Mouse (Mus musculus): Measurements from ENCODE around the gene Trim29. TPM values are rescaled to one million over a fixed set of nuclear protein-coding genes. Genes with fewer than 3 reads are reported as not detected.

The Trim29 gene
- polyA plus RNA-seq, 1 experiment, result 0.18 TPM

DNA sequence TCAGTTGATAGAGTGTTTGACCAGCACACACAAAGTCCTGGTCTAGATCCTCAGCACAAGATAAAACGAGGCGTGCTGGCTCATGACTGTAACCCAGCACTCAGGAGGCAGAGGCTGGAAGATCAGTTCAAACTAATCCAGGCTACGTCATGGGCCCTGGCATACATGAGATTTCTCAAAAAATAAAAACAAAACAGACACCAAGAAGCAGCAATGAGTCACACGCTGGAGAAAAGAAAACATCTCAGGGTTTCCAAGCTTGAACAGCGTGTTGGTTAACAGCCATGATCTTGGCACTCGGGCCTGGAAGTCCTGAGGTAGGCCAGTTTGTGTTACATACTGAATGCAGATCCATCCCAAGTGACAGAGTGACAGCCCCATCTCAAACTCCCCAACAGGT is 17.6 kb upstream of the Trim29 start:
- Histone ChIP-seq H3K27ac (ENCODE audit: insufficient read depth, low read length) (no peak overlapping the region), H3K4me3 (replicated peaks; ENCODE audit: insufficient read depth, low read depth, low read length) (no peak overlapping the region), H3K27me3 (ENCODE audit: control insufficient read depth, insufficient read depth, low read length) (no peaks in the 10 kb centered on the region), H3K4me1 (ENCODE audit: control insufficient read depth, insufficient read depth, low read length) (no peaks in the 10 kb centered on the region)
- TF ChIP-seq POLR2A (IDR thresholded peaks at IDR 0.05; ENCODE audit: borderline replicate concordance, insufficient read depth, low read length) (no peak), CTCF (IDR thresholded peaks at IDR 0.05; ENCODE audit: borderline replicate concordance, insufficient read depth, low read depth, low read length) (no peak)
- DNase-seq, result no peak
- 85% methylated on average over 6 of the region's 6 CpGs for WGBS

DNA sequence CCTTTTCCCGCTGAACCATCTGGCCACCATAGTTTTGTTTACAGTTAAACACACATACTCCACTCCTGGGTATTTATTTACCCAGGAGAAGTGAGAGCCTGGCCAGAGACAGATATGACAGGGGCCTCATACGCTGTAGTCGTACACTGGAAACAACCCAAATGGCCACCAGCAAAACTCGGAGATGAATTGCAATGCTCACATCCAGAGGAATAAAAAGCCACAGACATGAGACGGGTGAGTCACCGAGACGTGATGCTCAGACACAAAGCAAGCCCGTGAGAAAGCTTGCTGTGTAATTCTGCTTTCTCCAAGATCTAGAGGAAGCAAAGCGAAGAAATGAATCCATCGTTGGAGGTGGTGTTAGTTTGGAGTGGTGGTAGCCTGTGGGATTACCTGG is 10.3 kb upstream of the Trim29 start:
- no peak overlapping the region for H3K27ac ChIP-seq (ENCODE audit: insufficient read depth, low read length)
- DNase-seq, result no peak
- TF ChIP-seq CTCF (IDR thresholded peaks at IDR 0.05; ENCODE audit: borderline replicate concordance, insufficient read depth, low read depth, low read length) (no peak), POLR2A (IDR thresholded peaks at IDR 0.05; ENCODE audit: borderline replicate concordance, insufficient read depth, low read length) (no peak)
- no peaks in the 10 kb centered on the region for H3K27me3 ChIP-seq (ENCODE audit: control insufficient read depth, insufficient read depth, low read length)
- H3K4me1 ChIP-seq (ENCODE audit: control insufficient read depth, insufficient read depth, low read length), result no peaks in the 10 kb centered on the region
- 50% methylated on average over 10 of the region's 10 CpGs for WGBS
- H3K4me3 ChIP-seq (replicated peaks; ENCODE audit: insufficient read depth, low read depth, low read length), result no peak overlapping the region

DNA sequence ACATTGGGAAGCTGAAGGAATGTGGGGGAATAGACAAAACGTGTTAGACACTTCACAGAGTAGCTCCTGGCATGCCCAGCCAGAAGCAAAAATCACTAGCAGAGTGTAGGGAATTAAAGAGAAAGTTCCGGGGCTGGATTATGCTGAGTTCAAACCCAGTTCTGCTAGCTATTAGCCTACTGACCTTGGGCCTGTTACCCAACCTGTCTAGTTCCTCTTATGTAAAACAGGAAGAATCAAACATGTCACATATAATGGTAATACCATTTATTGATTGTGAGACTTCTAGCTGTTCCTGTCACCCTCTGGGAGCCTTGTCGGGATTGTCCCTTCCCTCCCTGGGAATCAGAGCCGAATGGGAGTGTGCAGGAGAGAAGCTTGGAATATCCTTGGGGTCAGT is 7.7 kb upstream of the Trim29 start:
- no peaks in the 10 kb centered on the region for H3K4me1 ChIP-seq (ENCODE audit: control insufficient read depth, insufficient read depth, low read length)
- H3K27me3 ChIP-seq (ENCODE audit: control insufficient read depth, insufficient read depth, low read length), result no peaks in the 10 kb centered on the region
- no peak overlapping the region for H3K27ac ChIP-seq (ENCODE audit: insufficient read depth, low read length)
- no peak for DNase-seq
- H3K4me3 ChIP-seq (replicated peaks; ENCODE audit: insufficient read depth, low read depth, low read length), result no peak overlapping the region
- WGBS, result 75% methylated on average over 4 of the region's 4 CpGs
- TF ChIP-seq CTCF (IDR thresholded peaks at IDR 0.05; ENCODE audit: borderline replicate concordance, insufficient read depth, low read depth, low read length) (no peak), POLR2A (IDR thresholded peaks at IDR 0.05; ENCODE audit: borderline replicate concordance, insufficient read depth, low read length) (no peak)

DNA sequence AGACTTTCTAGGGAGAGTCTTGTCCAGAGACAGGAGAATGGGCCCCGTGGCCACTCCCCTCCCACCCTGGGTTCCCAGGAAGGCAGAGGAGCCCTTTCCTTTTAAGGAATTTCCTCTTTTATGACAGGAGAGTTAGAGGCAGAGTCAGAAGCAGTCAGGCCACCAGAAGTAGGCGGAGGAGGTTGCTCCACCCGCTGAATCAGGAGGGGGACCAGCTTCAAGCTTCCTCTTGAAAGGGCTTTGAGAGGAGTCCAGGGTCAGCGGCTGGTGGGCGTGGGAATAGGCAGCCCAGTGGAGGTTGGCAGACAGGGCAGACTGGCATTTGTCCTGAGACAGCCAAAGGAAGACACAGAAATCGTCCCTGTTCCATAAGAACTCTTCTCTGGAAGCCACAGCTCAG is 4.8 kb upstream of the Trim29 start:
- no peak overlapping the region for H3K4me3 ChIP-seq (replicated peaks; ENCODE audit: insufficient read depth, low read depth, low read length)
- no peak for DNase-seq
- no peaks in the 10 kb centered on the region for H3K4me1 ChIP-seq (ENCODE audit: control insufficient read depth, insufficient read depth, low read length)
- TF ChIP-seq CTCF (IDR thresholded peaks at IDR 0.05; ENCODE audit: borderline replicate concordance, insufficient read depth, low read depth, low read length), result no peak
- no peak for TF ChIP-seq POLR2A (IDR thresholded peaks at IDR 0.05; ENCODE audit: borderline replicate concordance, insufficient read depth, low read length)
- no peaks in the 10 kb centered on the region for H3K27me3 ChIP-seq (ENCODE audit: control insufficient read depth, insufficient read depth, low read length)
- no peak overlapping the region for H3K27ac ChIP-seq (ENCODE audit: insufficient read depth, low read length)
- WGBS, result 28% methylated on average over 6 of the region's 6 CpGs

DNA sequence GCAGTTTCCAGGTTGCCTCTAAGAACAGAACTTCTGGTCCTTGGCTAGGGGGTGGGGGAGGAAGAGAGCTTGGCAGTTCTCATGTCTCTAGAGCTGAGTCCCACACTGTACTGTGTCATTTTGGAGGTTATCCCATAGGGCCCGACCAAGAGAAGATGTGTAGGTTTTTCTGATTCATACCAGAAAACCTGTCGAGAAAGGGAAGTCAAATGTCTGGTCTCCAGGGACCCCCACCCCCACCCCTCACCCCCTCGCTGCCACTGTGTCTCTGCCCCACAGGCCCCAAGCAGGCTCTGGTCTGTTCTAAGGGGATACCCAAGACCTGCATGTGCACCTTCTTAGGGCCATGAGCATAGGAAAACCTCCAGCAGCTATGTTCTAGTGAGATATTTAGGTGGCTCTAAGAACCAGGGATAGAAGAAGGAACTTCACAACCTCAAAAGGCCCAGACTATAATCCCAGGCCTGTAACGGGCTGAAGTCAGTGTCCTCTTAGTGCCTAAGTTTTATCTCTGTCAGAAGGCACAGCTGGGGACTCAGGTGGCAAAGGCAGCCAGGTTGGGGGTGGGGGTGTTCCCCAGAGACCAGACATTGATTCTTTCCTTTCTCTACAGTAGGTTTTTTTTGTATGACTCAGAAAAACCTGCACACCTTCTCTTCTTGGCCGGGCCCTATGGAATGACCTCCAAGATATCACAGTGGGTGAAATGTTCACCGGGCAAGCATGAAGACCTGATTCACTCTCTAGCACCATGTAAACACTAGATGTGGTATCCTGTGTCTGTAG is 1.4 kb upstream of the Trim29 start:
- no peak for DNase-seq
- Histone ChIP-seq H3K4me3 (replicated peaks; ENCODE audit: insufficient read depth, low read depth, low read length) (no peak overlapping the region), H3K4me1 (ENCODE audit: control insufficient read depth, insufficient read depth, low read length) (no peaks in the 10 kb centered on the region), H3K27me3 (ENCODE audit: control insufficient read depth, insufficient read depth, low read length) (no peaks in the 10 kb centered on the region), H3K27ac (ENCODE audit: insufficient read depth, low read length) (no peak overlapping the region)
- 89% methylated on average over 6 of the region's 6 CpGs for WGBS
- no peak for TF ChIP-seq POLR2A (IDR thresholded peaks at IDR 0.05; ENCODE audit: borderline replicate concordance, insufficient read depth, low read length)
- no peak for TF ChIP-seq CTCF (IDR thresholded peaks at IDR 0.05; ENCODE audit: borderline replicate concordance, insufficient read depth, low read depth, low read length)

DNA sequence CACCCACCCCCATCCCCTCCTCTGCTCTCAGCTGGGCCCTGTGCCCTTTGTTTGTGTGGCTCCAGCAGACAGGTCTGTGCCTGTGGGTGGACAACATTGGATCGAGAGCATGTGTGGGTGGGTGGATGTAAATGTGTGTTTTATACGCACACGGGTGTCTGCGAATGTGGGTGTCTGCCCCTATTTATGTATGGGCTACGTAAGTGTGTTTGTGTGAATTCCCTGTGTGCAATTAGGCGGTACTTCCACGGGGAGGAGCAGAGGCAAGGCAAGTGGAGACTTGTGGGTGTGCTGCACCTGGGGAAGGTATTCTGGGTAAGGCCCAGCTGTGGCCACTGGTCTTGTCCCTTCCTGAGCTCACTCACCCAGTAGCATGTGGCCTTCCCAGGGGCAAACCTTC is 1.5 kb downstream of the Trim29 start:
- 88% methylated on average over 7 of the region's 7 CpGs for WGBS
- Histone ChIP-seq H3K27me3 (ENCODE audit: control insufficient read depth, insufficient read depth, low read length) (no peaks in the 10 kb centered on the region), H3K4me3 (replicated peaks; ENCODE audit: insufficient read depth, low read depth, low read length) (no peak overlapping the region), H3K27ac (ENCODE audit: insufficient read depth, low read length) (no peak overlapping the region), H3K4me1 (ENCODE audit: control insufficient read depth, insufficient read depth, low read length) (peaks cover 12% of the 10 kb centered on the region)
- no peak for DNase-seq
- TF ChIP-seq CTCF (IDR thresholded peaks at IDR 0.05; ENCODE audit: borderline replicate concordance, insufficient read depth, low read depth, low read length) (no peak), POLR2A (IDR thresholded peaks at IDR 0.05; ENCODE audit: borderline replicate concordance, insufficient read depth, low read length) (no peak)

DNA sequence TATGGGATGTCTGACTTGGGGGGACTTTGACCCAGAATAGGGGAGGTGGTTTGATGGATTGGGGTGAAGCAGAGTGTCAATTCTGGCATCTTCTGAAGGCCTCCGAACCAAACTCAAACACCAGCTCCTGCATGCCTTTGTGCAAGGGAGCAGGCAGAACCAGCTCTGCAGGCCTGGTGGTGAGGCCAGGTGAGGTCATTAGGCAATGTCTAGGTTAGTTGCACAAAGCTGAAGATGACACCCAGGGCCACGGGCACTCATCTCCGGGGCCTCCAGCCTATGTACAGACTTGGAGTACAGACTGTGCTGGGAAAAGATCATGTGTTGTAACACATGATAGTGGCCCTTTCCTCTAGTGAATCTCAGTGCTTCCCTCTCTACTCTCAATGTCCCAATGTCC is 3.2 kb downstream of the Trim29 start:
- DNase-seq, result no peak
- 92% methylated on average over 3 of the region's 3 CpGs for WGBS
- peaks cover 20% of the 10 kb centered on the region for H3K4me1 ChIP-seq (ENCODE audit: control insufficient read depth, insufficient read depth, low read length)
- no peaks in the 10 kb centered on the region for H3K27me3 ChIP-seq (ENCODE audit: control insufficient read depth, insufficient read depth, low read length)
- H3K27ac ChIP-seq (ENCODE audit: insufficient read depth, low read length), result no peak overlapping the region
- H3K4me3 ChIP-seq (replicated peaks; ENCODE audit: insufficient read depth, low read depth, low read length), result no peak overlapping the region
- no peak for TF ChIP-seq POLR2A (IDR thresholded peaks at IDR 0.05; ENCODE audit: borderline replicate concordance, insufficient read depth, low read length)
- TF ChIP-seq CTCF (IDR thresholded peaks at IDR 0.05; ENCODE audit: borderline replicate concordance, insufficient read depth, low read depth, low read length), result no peak

DNA sequence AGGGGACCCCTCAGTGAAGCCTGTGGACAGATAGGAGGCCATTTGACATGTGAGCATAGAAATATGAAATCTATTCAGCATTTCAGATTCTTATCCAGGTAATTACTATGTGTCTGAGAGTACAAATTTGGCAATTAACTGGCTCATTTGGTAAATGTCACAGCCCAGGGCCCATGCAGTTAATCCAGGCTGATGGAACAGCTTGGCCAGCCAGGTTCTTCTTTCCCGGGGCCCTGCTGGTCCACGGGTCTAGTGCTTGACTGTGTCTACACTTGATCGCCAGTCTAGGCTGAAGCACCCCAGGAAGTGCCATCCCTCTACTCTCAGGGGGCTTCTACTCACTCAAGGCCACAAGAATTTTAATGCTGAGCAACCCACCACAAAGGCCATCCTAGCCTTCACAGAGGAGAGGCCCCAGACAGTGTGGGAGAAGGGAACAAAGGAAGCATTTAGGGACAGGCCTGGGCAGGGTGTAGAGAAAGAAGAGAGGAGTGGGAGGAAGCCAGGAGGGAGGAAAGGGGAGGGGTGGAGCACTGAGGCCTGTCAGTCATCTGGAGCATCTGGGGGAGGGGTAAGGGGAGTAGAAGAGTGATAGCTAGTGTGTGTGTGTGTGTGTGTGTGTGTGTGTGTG is 4.8 kb downstream of the Trim29 start:
- TF ChIP-seq POLR2A (IDR thresholded peaks at IDR 0.05; ENCODE audit: borderline replicate concordance, insufficient read depth, low read length), result no peak
- Histone ChIP-seq H3K27ac (ENCODE audit: insufficient read depth, low read length) (no peak overlapping the region), H3K27me3 (ENCODE audit: control insufficient read depth, insufficient read depth, low read length) (no peaks in the 10 kb centered on the region), H3K4me1 (ENCODE audit: control insufficient read depth, insufficient read depth, low read length) (peaks cover 20% of the 10 kb centered on the region), H3K4me3 (replicated peaks; ENCODE audit: insufficient read depth, low read depth, low read length) (no peak overlapping the region)
- 38% methylated on average over 3 of the region's 3 CpGs for WGBS
- DNase-seq, result no peak
